Mouse (Mus musculus) myocyte (in vitro differentiated cells): Measurements from ENCODE around the gene Ankub1. TPM values are rescaled to one million over a fixed set of nuclear protein-coding genes. Genes with fewer than 3 reads are reported as not detected.
A peak's percentile ranks its signal among the peaks of the same experiment; 100 is the strongest.

Experiments used
- H3K27me3 ChIP-seq: one replicate; pipeline ENCODE4 v1.6.1; 2011; ENCODE audit not compliant: control insufficient read depth, insufficient read depth, insufficient read length
- H3K36me3 ChIP-seq: one replicate; pipeline ENCODE4 v1.6.1; 2011; ENCODE audit not compliant: control insufficient read depth, insufficient read depth
- H3K4me2 ChIP-seq: one replicate; pipeline ENCODE4 v1.6.1; 2011; ENCODE audit warnings: low read depth, control low read depth
- H3K4me3 ChIP-seq: one replicate; pipeline ENCODE4 v1.5.1; 2011; ENCODE audit warnings: mild to moderate bottlenecking, control low read depth, moderate library complexity
- H3K79me2 ChIP-seq: one replicate; pipeline ENCODE4 v1.6.1; 2011; ENCODE audit not compliant: control insufficient read depth, insufficient read depth
- H3ac ChIP-seq: one replicate; pipeline ENCODE4 v1.6.1; 2011; ENCODE audit not compliant: control insufficient read depth, insufficient read length
- CEBPB ChIP-seq: IDR thresholded peaks from 2 replicates; pipeline ENCODE4 v1.6.1; 2011; ENCODE audit warnings: mild to moderate bottlenecking, moderate library complexity; ENCODE audit not compliant: poor library complexity, insufficient read depth, severe bottlenecking
- E2F4 ChIP-seq: IDR thresholded peaks from one replicate; pipeline ENCODE4 v1.6.1; 2011; ENCODE audit warnings: mild to moderate bottlenecking, control low read depth, moderate library complexity; ENCODE audit not compliant: insufficient read depth
- MAX ChIP-seq: IDR thresholded peaks from one replicate; pipeline ENCODE4 v1.6.1; 2011; ENCODE audit warnings: low read depth, mild to moderate bottlenecking, control low read depth
- MYOD1 ChIP-seq, 3 experiments: IDR thresholded peaks; one replicate each; pipeline ENCODE4 v1.6.1; 2011; ENCODE audit warnings: control low read depth in 2 of 3, low read depth in 2 of 3, mild to moderate bottlenecking in 2 of 3, moderate library complexity in 1 of 3; ENCODE audit not compliant: insufficient read length in 2 of 3, control insufficient read depth in 1 of 3
- MYOG ChIP-seq, 3 experiments: IDR thresholded peaks; one replicate each; pipeline ENCODE4 v1.6.1; 2011; ENCODE audit warnings: control low read depth in 2 of 3, low read depth in 2 of 3, mild to moderate bottlenecking in 2 of 3; ENCODE audit not compliant: insufficient read length in 2 of 3, control insufficient read depth in 1 of 3, insufficient read depth in 1 of 3
- POLR2A ChIP-seq: IDR thresholded peaks from one replicate; pipeline ENCODE4 v1.6.1; 2011; ENCODE audit warnings: low read depth, mild to moderate bottlenecking, control low read depth, moderate library complexity; ENCODE audit not compliant: insufficient read length
- POLR2AphosphoS2 ChIP-seq: IDR thresholded peaks from one replicate; pipeline ENCODE4 v1.6.1; 2011; ENCODE audit warnings: low read depth, control low read depth; ENCODE audit not compliant: insufficient read length
- REST ChIP-seq: IDR thresholded peaks from one replicate; pipeline ENCODE4 v1.6.1; 2011; ENCODE audit warnings: mild to moderate bottlenecking, control low read depth, moderate library complexity; ENCODE audit not compliant: insufficient read depth, insufficient read length
- SRF ChIP-seq: IDR thresholded peaks from one replicate; pipeline ENCODE4 v1.6.1; 2011; ENCODE audit warnings: low read depth; ENCODE audit not compliant: control insufficient read depth, insufficient read length
- TCF12 ChIP-seq: IDR thresholded peaks from one replicate; pipeline ENCODE4 v1.6.1; 2011; ENCODE audit warnings: mild to moderate bottlenecking, control low read depth; ENCODE audit not compliant: poor library complexity, insufficient read depth, severe bottlenecking
- TCF3 ChIP-seq: IDR thresholded peaks from one replicate; pipeline ENCODE4 v1.6.1; 2011; ENCODE audit warnings: low read depth, control low read depth; ENCODE audit not compliant: insufficient read length
- USF1 ChIP-seq: IDR thresholded peaks from one replicate; pipeline ENCODE4 v1.6.1; 2011; ENCODE audit warnings: low read depth, mild to moderate bottlenecking, control low read depth, moderate library complexity
- polyA plus RNA-seq: library from polyadenylated mRNA; unstranded; fragments of >200 nt; fragmentation: generic; extraction: Trizol; gene quantifications from one replicate; pipeline ENCODE4 v1.2.1, GENCODE M21; 2012; ENCODE audit warnings: missing spikeins

Ankub1 gene
- polyA plus RNA-seq, result not detected

DNA sequence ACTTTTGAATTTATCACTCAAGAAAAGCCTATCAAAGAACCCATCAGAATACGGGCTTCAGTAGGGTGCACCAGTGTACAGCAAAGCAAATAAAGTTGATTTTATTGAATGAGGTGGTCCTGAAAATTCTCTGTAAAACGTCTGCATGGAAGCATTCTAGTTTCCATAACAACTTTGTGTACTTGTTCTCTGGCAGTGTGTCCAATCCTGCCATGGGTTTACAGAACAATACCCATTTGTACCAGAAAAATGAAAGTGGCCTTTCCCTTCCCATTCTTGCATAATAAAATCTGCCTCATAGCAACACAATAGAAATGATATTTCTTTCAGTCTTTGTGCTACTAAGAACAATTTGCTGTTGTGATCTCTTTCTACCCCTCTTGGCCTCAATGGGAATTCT lies at the start of gene Ankub1:
Gene Ankub1 (minus strand): TSS at position 81 of the 400 bp plus-strand sequence.
- Histone ChIP-seq H3K4me3 (no peak within 1 kb of the TSS), H3K36me3 (no peaks in the 10 kb centered on the region), H3K4me2 (no peak within 1 kb of the TSS), H3K79me2 (no peaks in the 10 kb centered on the region), H3ac (no peak within 1 kb of the TSS), H3K27me3 (peaks cover 15% of the 10 kb centered on the region)
- no peak for TF ChIP-seq REST
- TF ChIP-seq TCF3, result no peak
- no peak for TF ChIP-seq MYOD1 (IDR thresholded peaks at IDR 0.05; ENCODE audit: control insufficient read depth in 1 of 3, insufficient read length in 2 of 3, low read depth in 2 of 3)
- TF ChIP-seq SRF, result no peak
- no peak for TF ChIP-seq E2F4
- no peak for TF ChIP-seq MAX
- no peak for TF ChIP-seq POLR2AphosphoS2
- TF ChIP-seq MYOG (IDR thresholded peaks at IDR 0.05; ENCODE audit: control insufficient read depth in 1 of 3, insufficient read depth in 1 of 3, insufficient read length in 2 of 3, low read depth in 2 of 3), result no peak
- TF ChIP-seq USF1, result no peak
- TF ChIP-seq CEBPB, result no peak

DNA sequence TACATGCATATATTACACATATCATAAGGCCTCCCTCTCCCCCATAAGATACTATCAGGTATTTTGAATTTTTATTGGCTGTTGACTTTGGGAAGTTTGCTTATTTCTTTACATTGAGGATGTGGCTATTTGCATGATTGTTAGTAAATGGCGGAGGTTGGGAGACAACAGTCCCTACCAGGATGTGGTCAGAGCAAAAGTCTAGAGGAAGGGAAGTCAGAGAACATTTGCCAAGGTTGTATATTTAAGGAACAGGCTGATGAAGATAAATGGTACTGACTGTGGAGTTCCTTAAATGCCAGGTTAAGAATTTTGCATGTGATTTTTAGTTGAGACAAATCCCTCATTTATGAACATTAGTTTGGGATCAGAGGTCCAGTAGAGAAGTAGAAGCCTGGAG lies 47.2 kb upstream of the Ankub1 start:
- Histone ChIP-seq H3K27me3 (no peaks in the 10 kb centered on the region), H3K4me3 (no peak overlapping the region), H3K4me2 (no peak overlapping the region), H3ac (no peak overlapping the region), H3K36me3 (no peaks in the 10 kb centered on the region), H3K79me2 (peaks cover 40% of the 10 kb centered on the region)
- no peak for TF ChIP-seq SRF
- no peak for TF ChIP-seq TCF12
- TF ChIP-seq USF1, result no peak
- no peak for TF ChIP-seq MYOD1 (IDR thresholded peaks at IDR 0.05; ENCODE audit: control insufficient read depth in 1 of 3, insufficient read length in 2 of 3, low read depth in 2 of 3)
- TF ChIP-seq POLR2AphosphoS2, result no peak
- TF ChIP-seq TCF3, result no peak
- TF ChIP-seq MYOG (IDR thresholded peaks at IDR 0.05; ENCODE audit: control insufficient read depth in 1 of 3, insufficient read depth in 1 of 3, insufficient read length in 2 of 3, low read depth in 2 of 3), result no peak
- TF ChIP-seq E2F4, result no peak
- TF ChIP-seq CEBPB, result no peak

DNA sequence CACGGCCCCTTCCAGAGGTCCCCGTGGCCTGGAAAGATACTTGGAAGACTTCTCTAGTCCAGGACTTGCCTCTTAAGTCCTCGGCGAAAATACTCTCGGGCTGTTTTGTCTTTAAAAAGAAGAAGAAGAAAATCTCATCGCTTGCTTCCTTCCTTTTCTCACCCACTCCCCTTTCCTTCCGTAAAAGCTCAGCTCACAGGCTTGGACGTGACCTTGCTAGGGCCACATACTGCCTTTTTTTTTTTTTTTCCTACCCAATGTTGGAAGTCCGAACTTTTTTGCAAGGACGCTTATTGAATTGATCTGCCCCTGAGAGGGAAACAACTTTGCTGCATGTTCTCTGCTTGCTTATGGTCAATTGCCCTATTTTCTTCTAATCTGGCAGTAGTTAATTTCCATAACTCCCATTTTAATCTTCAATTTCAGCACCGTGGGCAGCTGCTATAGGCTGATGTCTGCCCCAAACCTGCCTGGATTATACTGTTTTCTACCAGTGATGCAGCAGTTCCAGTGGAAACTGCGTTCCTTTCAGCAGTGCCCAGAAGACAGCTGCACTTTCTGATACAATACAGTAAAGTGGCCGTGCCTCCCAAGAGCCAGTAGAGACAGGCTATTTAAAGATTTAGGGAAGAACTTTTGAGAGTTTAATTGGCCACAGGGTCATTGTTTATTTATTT lies 44.0 kb upstream of the Ankub1 start:
- TF ChIP-seq MYOG (IDR thresholded peaks at IDR 0.05; ENCODE audit: control insufficient read depth in 1 of 3, insufficient read depth in 1 of 3, insufficient read length in 2 of 3, low read depth in 2 of 3), result peak in 2 of 3 experiments; percentile 53 to 76
- peak; percentile 32 to 67 (median 52) for TF ChIP-seq MYOD1 (IDR thresholded peaks at IDR 0.05; ENCODE audit: control insufficient read depth in 1 of 3, insufficient read length in 2 of 3, low read depth in 2 of 3)
- no peak for TF ChIP-seq SRF
- TF ChIP-seq REST, result peak; percentile 35
- Histone ChIP-seq H3K4me3 (peak overlapping the region; percentile 68), H3K27me3 (no peaks in the 10 kb centered on the region), H3K4me2 (peak overlapping the region; percentile 95), H3ac (peak overlapping the region; percentile 26), H3K79me2 (peaks cover 25% of the 10 kb centered on the region), H3K36me3 (no peaks in the 10 kb centered on the region)

DNA sequence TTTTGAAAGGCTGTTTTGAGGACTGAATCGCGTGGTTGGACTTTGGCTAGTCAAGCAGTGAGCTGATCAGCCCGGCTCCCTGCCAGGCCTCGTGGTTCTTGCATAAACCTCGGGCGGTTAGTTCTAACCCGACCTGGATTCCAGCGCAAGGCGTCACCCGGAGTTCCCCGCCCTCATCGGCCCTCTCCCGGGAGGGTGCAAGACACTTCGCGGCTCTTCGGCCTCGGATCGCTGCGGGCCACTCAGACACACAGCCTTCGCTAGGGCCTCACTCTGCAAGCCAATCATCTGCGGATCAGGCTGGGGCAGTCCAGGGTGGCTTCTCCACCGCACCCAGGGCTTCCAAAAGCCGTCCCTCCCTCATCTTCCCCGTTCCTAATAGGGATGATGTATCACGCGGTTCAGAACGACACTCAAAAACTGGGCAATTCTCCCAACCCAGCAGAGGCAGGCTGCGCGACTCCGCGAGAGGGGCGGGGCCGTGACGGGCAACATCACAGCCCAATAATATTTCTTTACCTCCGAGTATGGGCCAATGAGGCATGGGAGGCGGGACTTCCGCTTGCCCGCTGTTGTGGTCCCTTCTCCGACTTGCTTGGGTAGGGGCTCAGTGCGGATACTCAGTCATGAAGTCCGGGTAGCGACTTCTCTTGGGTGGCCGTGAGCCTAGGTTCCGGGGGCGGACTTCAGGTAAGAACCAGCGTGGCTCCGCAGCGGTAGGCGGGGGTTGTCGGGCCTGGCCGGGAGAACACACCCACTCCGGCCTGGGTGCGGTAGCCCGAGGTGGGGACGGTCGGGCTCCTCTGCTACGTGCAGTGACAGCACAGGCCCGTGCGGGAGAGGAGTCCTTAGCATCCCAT lies 43.1 kb upstream of the Ankub1 start, which contains the start of gene Rnf13:
Gene Rnf13 (plus strand): TSS at position 552 of the 860 bp plus-strand sequence.
- H3ac ChIP-seq, result peak within 1 kb of the TSS; percentile 26
- TF ChIP-seq MYOG (IDR thresholded peaks at IDR 0.05; ENCODE audit: control insufficient read depth in 1 of 3, insufficient read depth in 1 of 3, insufficient read length in 2 of 3, low read depth in 2 of 3) (peak in 1 of 3 experiments; percentile 7), USF1 (no peak), POLR2A (peak; percentile 46), E2F4 (no peak), SRF (peak; percentile 56), REST (no peak), TCF12 (no peak), MYOD1 (IDR thresholded peaks at IDR 0.05; ENCODE audit: control insufficient read depth in 1 of 3, insufficient read length in 2 of 3, low read depth in 2 of 3) (no peak), CEBPB (peak; percentile 59), MAX (peak; percentile 21), POLR2AphosphoS2 (peak; percentile 46)

More for the DNA sequence above, 43.1 kb upstream of the Ankub1 start, which contains the start of gene Rnf13:
- Histone ChIP-seq H3K27me3 (no peaks in the 10 kb centered on the region), H3K4me3 (peak within 1 kb of the TSS; percentile 68), H3K4me2 (peak within 1 kb of the TSS; percentile 95), H3K79me2 (peaks cover 25% of the 10 kb centered on the region), H3K36me3 (no peaks in the 10 kb centered on the region)
